Mouse (Mus musculus) bone marrow macrophage, adult 2 months (primary cell): ENCODE results near the gene Tub.

Experiments used
- CTCF ChIP-seq: IDR thresholded peaks from 2 replicates; pipeline ENCODE4 v1.5.1; 2012; ENCODE audit warnings: low read depth, mild to moderate bottlenecking, low read length, moderate library complexity
- POLR2A ChIP-seq: IDR thresholded peaks from 2 replicates; pipeline ENCODE4 v1.6.1; 2012; ENCODE audit warnings: mild to moderate bottlenecking, low read depth, low read length, borderline replicate concordance

GRCm38 (mm10) chr7:109009260-109009659, 59.1 kb downstream of the Tub start:
- no peak for TF ChIP-seq POLR2A
- TF ChIP-seq CTCF: no peak
